In genomic region chr9:119087309-119087708, GRCm38 (mm10) we compare ENCODE assay signal across 13 mouse cellular contexts. TPM values are rescaled to one million over a fixed set of nuclear protein-coding genes. Genes with fewer than 3 reads are reported as not detected.
DNase-seq lines count a peak whose midpoint lies in the region; ATAC-seq and TF ChIP-seq lines count a peak whose summit lies in the region.
"Had no signal": no experiment of that assay in that cellular context is flagged by ENCODE, and none has a peak within 500 bp of the region (broad histone marks: within the 10 kb centered on the region; RNA-seq: fewer than 3 reads in every experiment).

No protein-coding gene starts in this region.

- no peak for TF ChIP-seq RAD21 in MEL (IDR thresholded peaks at IDR 0.05; ENCODE audit: low read depth, low read length)

- peak overlapping the region; percentile 56 for H3K4me2 ChIP-seq in kidney, embryonic 16.5 days (replicated peaks; ENCODE audit: low read depth, low read length)
- 0 out of 2 replicates have a peak overlapping the region, but pooled peaks have one; percentile 68 for H3K4me2 ChIP-seq in limb, embryonic 15.5 days

- TF ChIP-seq POLR2A in MEL (IDR thresholded peaks at IDR 0.05; ENCODE audit: control insufficient read depth in 1 of 2, insufficient read depth in 1 of 2, low read depth in 1 of 2, low read length in 2 of 2, poor library complexity in 1 of 2) = no peak

- ATAC-seq in kidney, embryonic 16.5 days (ENCODE audit: low FRiP score, low TSS enrichment) = peak; percentile 1; the same call in 1 of the 2 replicates
- no peak for ATAC-seq in limb, embryonic 15.5 days (ENCODE audit: insufficient number of reproducible peaks, low FRiP score, low TSS enrichment, low read depth)

- H3K9me3 ChIP-seq in kidney, embryonic 16.5 days (ENCODE audit: low read length) = no peaks in the 10 kb centered on the region
- no peaks in the 10 kb centered on the region for H3K9me3 ChIP-seq in MEL (replicated peaks; ENCODE audit: insufficient read depth, low read length)
- no peaks in the 10 kb centered on the region for H3K9me3 ChIP-seq in limb, embryonic 15.5 days

- peak overlapping the region; percentile 71 for H3K4me3 ChIP-seq in gastrocnemius, adult 2 months
- H3K4me3 ChIP-seq in kidney, embryonic 16.5 days (ENCODE audit: low read length) = no peak overlapping the region
- no peak overlapping the region for H3K4me3 ChIP-seq in MEL (ENCODE audit: control insufficient read depth in 1 of 2, insufficient read depth in 1 of 2, low read depth in 2 of 2, low read length in 2 of 2)
- H3K4me3 ChIP-seq in limb, embryonic 15.5 days = no peak overlapping the region

- intact Hi-C loops in gastrocnemius, adult 2 months (cut with DNase I) = no loop called here

- H3K9ac ChIP-seq in kidney, embryonic 16.5 days (replicated peaks; ENCODE audit: low read length) = no peak overlapping the region
- no peak overlapping the region for H3K9ac ChIP-seq in MEL (ENCODE audit: control insufficient read depth, low read depth, low read length, poor library complexity, severe bottlenecking)
- H3K9ac ChIP-seq in limb, embryonic 15.5 days = no peak overlapping the region

- TF ChIP-seq EP300 in MEL (IDR thresholded peaks at IDR 0.05; ENCODE audit: low read depth in 1 of 2, low read length in 2 of 2) = no peak

- peaks cover 44% of the 10 kb centered on the region for H3K4me1 ChIP-seq in kidney, embryonic 16.5 days (ENCODE audit: insufficient read depth, low read length)
- H3K4me1 ChIP-seq in MEL (ENCODE audit: control insufficient read depth in 1 of 2, insufficient read depth in 2 of 2, low read length in 2 of 2) = 0 out of 4 replicates have a peak, but pooled peaks cover 0 to 5% of the 10 kb centered on the region in 2 experiments
- H3K4me1 ChIP-seq in limb, embryonic 15.5 days = peaks cover 51% of the 10 kb centered on the region

- peaks cover 3% of the 10 kb centered on the region; the same call in 1 of the 2 replicates for H3K27me3 ChIP-seq in kidney, embryonic 16.5 days (ENCODE audit: insufficient read depth, low read length)
- no peaks in the 10 kb centered on the region for H3K27me3 ChIP-seq in MEL (ENCODE audit: control insufficient read depth in 1 of 2, insufficient read depth in 2 of 2, low read length in 2 of 2)
- no peaks in the 10 kb centered on the region for H3K27me3 ChIP-seq in limb, embryonic 15.5 days

- TF ChIP-seq CTCF in gastrocnemius, adult 2 months (IDR thresholded peaks at IDR 0.05) = no peak
- no peak for TF ChIP-seq CTCF in MEL (IDR thresholded peaks at IDR 0.05 in 2 of 3, conservative IDR thresholded peaks at IDR 0.05 in 1 of 3; ENCODE audit: control insufficient read depth in 1 of 3, insufficient read depth in 1 of 3, low read depth in 2 of 3, low read length in 3 of 3, poor library complexity in 1 of 3, severe bottlenecking in 1 of 3)

- no peak for DNase-seq in gastrocnemius, adult 2 months
- no peak for DNase-seq in gastrocnemius, adult 8-10 months (ENCODE audit: low spot score in 2 of 2)
- DNase-seq in kidney, postnatal 14 days = no peak
- peak; percentile 12 for DNase-seq in MEL (ENCODE audit: low read depth, low spot score)
- no peak for DNase-seq in layer of hippocampus, adult 9-11 months
- no peak for DNase-seq in retina, postnatal 1 day
- DNase-seq: B cell, adult 2 months; lung, postnatal 36 days; thymus, postnatal 14 days had no signal

- WGBS in kidney, embryonic 16.5 days = 81% methylated on average over 5 of the region's 5 CpGs
- 86% methylated on average over 5 of the region's 5 CpGs for WGBS in limb, embryonic 15.5 days

- no peaks in the 10 kb centered on the region for H3K79me2 ChIP-seq in MEL (ENCODE audit: control insufficient read depth, insufficient read depth, low read length, poor library complexity)

- no peak overlapping the region for H3K27ac ChIP-seq in gastrocnemius, adult 2 months
- no peak overlapping the region for H3K27ac ChIP-seq in kidney, embryonic 16.5 days (ENCODE audit: low read length)
- H3K27ac ChIP-seq in MEL (ENCODE audit: control insufficient read depth, low read depth, low read length) = no peak overlapping the region
- no peak overlapping the region for H3K27ac ChIP-seq in limb, embryonic 15.5 days
- H3K27ac ChIP-seq: left cerebral cortex, adult 2 months had no signal

- H3K36me3 ChIP-seq in kidney, embryonic 16.5 days (ENCODE audit: insufficient read depth, low read length) = no peaks in the 10 kb centered on the region; the same call in 1 of the 2 replicates
- no peaks in the 10 kb centered on the region for H3K36me3 ChIP-seq in MEL (ENCODE audit: control insufficient read depth in 1 of 2, insufficient read depth in 2 of 2, low read length in 2 of 2)
- peaks cover 10% of the 10 kb centered on the region for H3K36me3 ChIP-seq in limb, embryonic 15.5 days

TF ChIP-seq in MEL, 35 proteins besides CTCF, POLR2A, EP300 and RAD21:
- TF ChIP-seq ETS1 (IDR thresholded peaks at IDR 0.05; ENCODE audit: low read depth, low read length) (no peak), USF1 (IDR thresholded peaks at IDR 0.05; ENCODE audit: low read depth, low read length) (no peak), RCOR1 (IDR thresholded peaks at IDR 0.05; ENCODE audit: low read depth, low read length) (no peak), TCF12 (IDR thresholded peaks at IDR 0.05; ENCODE audit: low read depth, low read length) (no peak), ELF1 (IDR thresholded peaks at IDR 0.05; ENCODE audit: low read depth, low read length) (no peak), BHLHE40 (IDR thresholded peaks at IDR 0.05; ENCODE audit: borderline replicate concordance, low read depth, low read length) (no peak), ZNF384 (IDR thresholded peaks at IDR 0.05; ENCODE audit: low read depth, low read length) (no peak), USF2 (IDR thresholded peaks at IDR 0.05; ENCODE audit: borderline replicate concordance in 1 of 2, insufficient read depth in 1 of 2, low read depth in 1 of 2, low read length in 2 of 2) (no peak), CHD2 (IDR thresholded peaks at IDR 0.05; ENCODE audit: low read length) (no peak), HCFC1 (IDR thresholded peaks at IDR 0.05; ENCODE audit: low read depth, low read length) (no peak), SIN3A (IDR thresholded peaks at IDR 0.05; ENCODE audit: low read length) (no peak), NELFE (IDR thresholded peaks at IDR 0.05; ENCODE audit: low read depth, low read length) (no peak), MYC (IDR thresholded peaks at IDR 0.05; ENCODE audit: low read depth, low read length) (no peak), ZMIZ1 (IDR thresholded peaks at IDR 0.05; ENCODE audit: low read depth, low read length) (no peak), CHD1 (IDR thresholded peaks at IDR 0.05; ENCODE audit: low read depth, low read length) (no peak), MYB (IDR thresholded peaks at IDR 0.05; ENCODE audit: low read depth, low read length) (no peak), TBP (IDR thresholded peaks at IDR 0.05; ENCODE audit: low read depth, low read length) (no peak), GATA1 (IDR thresholded peaks at IDR 0.05; ENCODE audit: low read depth, low read length) (no peak), SMC3 (IDR thresholded peaks at IDR 0.05; ENCODE audit: low read depth, low read length) (no peak), NRF1 (IDR thresholded peaks at IDR 0.05; ENCODE audit: insufficient read depth, low read depth, low read length, poor library complexity, severe bottlenecking) (no peak)

RNA-seq across cellular contexts. Expression of gene Plcd1, which starts 6.0 kb away (rescaled TPM):
- total RNA-seq in gastrocnemius, adult 2 months (2021) = 1 to 10 TPM; 7.6 to 9.6 TPM
- 1 to 10 TPM; 4.2 to 7.8 (median 6.3) TPM for total RNA-seq in gastrocnemius, adult 8-10 months (2022)
- polyA plus RNA-seq in kidney, embryonic 16.5 days (2015; fragmentation: Nextera tagmentation; extraction: Ambion mirVana) = 25.3 and 26.9 TPM in 2 replicates
- total RNA-seq in MEL (2012; rRNA removed) = not detected in 2 replicates
- polyA plus RNA-seq in MEL (2012; ENCODE audit: insufficient read depth in 1 of 2, insufficient read length in 2 of 2, low read depth in 1 of 2, low replicate concordance in 2 of 2, missing spikeins in 1 of 2) = under 1 TPM in 1 of 2 experiments, not detected in 1; 0.36 TPM
- polyA plus RNA-seq in limb, embryonic 15.5 days (2015; fragmentation: Nextera tagmentation; extraction: Ambion mirVana) = 55.5 and 57.7 TPM in 2 replicates

RNA-seq across cellular contexts. Expression of gene Dlec1, which starts 15.0 kb away (rescaled TPM):
- not detected for total RNA-seq in gastrocnemius, adult 2 months (2021)
- not detected for total RNA-seq in gastrocnemius, adult 8-10 months (2022)
- 6.1 and 7.7 TPM in 2 replicates for polyA plus RNA-seq in kidney, embryonic 16.5 days (2015; fragmentation: Nextera tagmentation; extraction: Ambion mirVana)
- not detected in 2 replicates for total RNA-seq in MEL (2012; rRNA removed)
- polyA plus RNA-seq in MEL (2012; ENCODE audit: insufficient read depth in 1 of 2, insufficient read length in 2 of 2, low read depth in 1 of 2, low replicate concordance in 2 of 2, missing spikeins in 1 of 2) = under 1 TPM in 1 of 2 experiments, not detected in 1; 0.22 TPM
- polyA plus RNA-seq in limb, embryonic 15.5 days (2015; fragmentation: Nextera tagmentation; extraction: Ambion mirVana) = 0.38 and 0.46 TPM in 2 replicates
- total RNA-seq: monocyte, adult 5-6 weeks had no signal

RNA-seq across cellular contexts. Expression of gene Vill, which starts 34.7 kb away (rescaled TPM):
- under 1 TPM in 1 of 2 experiments, not detected in 1; 0.45 TPM for total RNA-seq in gastrocnemius, adult 2 months (2021)
- total RNA-seq in gastrocnemius, adult 8-10 months (2022) = under 1 TPM; 0.22 to 0.54 (median 0.37) TPM
- 53.7 and 56.3 TPM in 2 replicates for polyA plus RNA-seq in kidney, embryonic 16.5 days (2015; fragmentation: Nextera tagmentation; extraction: Ambion mirVana)
- 76.2 and 83.3 TPM in 2 replicates for total RNA-seq in MEL (2012; rRNA removed)
- polyA plus RNA-seq in MEL (2012; ENCODE audit: insufficient read depth in 1 of 2, insufficient read length in 2 of 2, low read depth in 1 of 2, low replicate concordance in 2 of 2, missing spikeins in 1 of 2) = 100 to 1,000 TPM in 1 of 2 experiments, 10 to 100 TPM in 1; 90.9 to 197 TPM
- polyA plus RNA-seq in limb, embryonic 15.5 days (2015; fragmentation: Nextera tagmentation; extraction: Ambion mirVana) = 19.0 and 19.7 TPM in 2 replicates

Comparison
In these comparisons a context has a peak if more than half of its experiments do, and no peak if none do; other contexts are left out.
1. RNA of gene Vill, which starts 34.7 kb away (total RNA-seq): 76.2 to 83.3 TPM in MEL; 0.45 TPM in gastrocnemius, adult 2 months and 0.22 to 0.54 TPM in gastrocnemius, adult 8-10 months; every median in the first group is over 10 times any median in the second.